Mouse (Mus musculus) cerebellum, adult 2 months (tissue): Measurements from ENCODE around the gene Hoxa7.

ENCODE experiments used
- CTCF ChIP-seq: fragments of 200-500 bp; IDR thresholded peaks from 2 replicates; pipeline ENCODE4 v1.5.1; 2011; ENCODE audit warnings: low read depth, mild to moderate bottlenecking, control low read depth, low read length, moderate library complexity, borderline replicate concordance; ENCODE audit not compliant: insufficient read depth
- POLR2A ChIP-seq: fragments of 200-500 bp; IDR thresholded peaks from 2 replicates; pipeline ENCODE4 v1.6.1; 2011; ENCODE audit warnings: low read length, control low read depth, borderline replicate concordance; ENCODE audit not compliant: insufficient read depth

GRCm38 (mm10) chr6:52238976-52239375 is 17.3 kb upstream of the Hoxa7 start:
- TF ChIP-seq CTCF (no peak), POLR2A (no peak)
